Mouse (Mus musculus): ENCODE measurements around the gene Zcchc2.

GRCm38 (mm10) chr1:105993601-105994209, 3.5 kb downstream of the Zcchc2 start:
- TF ChIP-seq CTCF (IDR thresholded peaks at IDR 0.05; ENCODE audit: control insufficient read depth, insufficient read depth, low read length) (no peak), POLR2A (IDR thresholded peaks at IDR 0.05; ENCODE audit: borderline replicate concordance, control insufficient read depth, low read depth, low read length) (no peak)
